Mouse (Mus musculus): ENCODE results near the gene Gmip.

Gene Gmip

GRCm38 (mm10) chr8:69861251-69861650, 52.8 kb downstream of the Gmip start:
- DNase-seq (ENCODE audit: low spot score in 2 of 2), result no peak

- DNase-seq (ENCODE audit: low spot score in 2 of 2), result no peak
Observed at GRCm38 (mm10) chr8:69863387-69864020, 55.0 kb downstream of the Gmip start.

DNA sequence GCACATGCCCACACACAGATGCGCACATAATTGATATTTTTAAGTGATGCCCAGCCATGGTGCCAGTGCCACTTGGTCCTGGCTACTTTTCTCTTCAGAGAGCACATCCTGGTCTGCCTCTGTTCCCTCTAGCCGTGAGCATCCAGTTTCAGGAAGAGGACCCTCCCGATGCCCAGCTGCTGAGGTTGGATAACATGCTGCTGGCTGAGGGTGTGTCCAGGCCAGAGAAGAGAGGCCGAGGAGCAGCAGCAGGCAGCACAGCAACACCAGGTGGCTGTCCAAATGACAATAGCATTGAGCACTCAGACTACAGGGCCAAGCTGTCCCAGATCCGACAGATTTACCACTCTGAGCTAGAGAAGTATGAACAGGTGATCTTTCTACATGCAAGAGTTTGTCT, 55.7 kb downstream of the Gmip start:
- no peak for DNase-seq (ENCODE audit: low spot score in 2 of 2)

GRCm38 (mm10) chr8:69867696-69868326, 59.3 kb downstream of the Gmip start:
- DNase-seq (ENCODE audit: low spot score in 2 of 2), result no peak

DNA sequence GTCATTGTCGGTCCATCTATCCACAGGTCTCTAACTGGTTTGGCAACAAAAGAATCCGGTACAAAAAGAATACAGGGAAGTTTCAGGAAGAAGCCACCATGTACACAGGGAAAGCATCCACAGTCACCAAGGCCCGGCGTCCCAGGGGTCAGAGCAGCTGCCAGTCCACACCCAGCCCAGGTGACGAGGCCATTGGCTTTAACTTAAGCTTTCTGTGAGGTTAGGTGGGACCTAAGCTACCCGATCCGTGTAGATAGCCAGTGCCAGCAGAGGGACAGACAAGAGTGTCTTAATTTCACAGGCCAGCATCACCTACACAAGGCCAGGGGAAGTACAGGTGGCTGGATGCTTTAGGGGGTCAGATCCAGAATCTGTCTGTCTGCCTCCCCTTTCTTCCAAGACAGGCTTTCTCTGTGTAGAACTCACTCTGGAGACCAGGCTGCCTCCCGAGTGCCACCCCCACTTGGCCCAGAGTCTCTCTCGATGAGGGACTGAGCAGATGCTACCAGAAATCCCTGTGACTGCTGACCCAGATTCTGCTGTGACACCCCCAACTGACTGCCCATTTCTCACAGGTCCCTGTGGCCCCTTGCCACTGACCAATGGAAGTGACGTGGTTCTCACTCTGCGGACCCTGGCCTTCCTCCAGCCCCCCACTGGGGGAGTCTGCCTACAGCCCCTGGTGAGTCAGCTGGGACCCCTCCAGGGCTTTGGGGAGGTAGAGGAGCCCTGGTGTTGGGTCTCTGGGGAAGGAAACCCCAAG, 61.7 kb downstream of the Gmip start:
- DNase-seq (ENCODE audit: low spot score in 2 of 2), result no peak

GRCm38 (mm10) chr8:69870907-69871306, 62.4 kb downstream of the Gmip start:
- DNase-seq (ENCODE audit: low spot score in 2 of 2), result no peak
